Mouse (Mus musculus) MEL (cell line): ENCODE measurements around the gene Tmem198.

Source experiments
- CTCF ChIP-seq, 3 experiments: IDR thresholded peaks in 2 of 3; conservative IDR thresholded peaks in 1 of 3; 2 replicates each; pipeline ENCODE4 v1.5.1; 2011 to 2012; ENCODE audit warnings: low read length in 3 of 3, low read depth in 2 of 3, mild to moderate bottlenecking in 2 of 3, improper control_type of control experiment in 1 of 3, inconsistent platforms in 1 of 3, mixed read lengths in 1 of 3, moderate library complexity in 1 of 3; ENCODE audit not compliant: control insufficient read depth in 1 of 3, insufficient read depth in 1 of 3, poor library complexity in 1 of 3, severe bottlenecking in 1 of 3
- ETS1 ChIP-seq: IDR thresholded peaks from 2 replicates; pipeline ENCODE4 v1.6.1; 2012; ENCODE audit warnings: low read depth, mild to moderate bottlenecking, inconsistent platforms, low read length, improper control_type of control experiment, moderate library complexity
- USF1 ChIP-seq: IDR thresholded peaks from 2 replicates; pipeline ENCODE4 v1.6.1; 2014; ENCODE audit warnings: low read depth, mild to moderate bottlenecking, inconsistent platforms, low read length, improper control_type of control experiment, moderate library complexity

- TF ChIP-seq ETS1, result no peak
- no peak for TF ChIP-seq USF1
- TF ChIP-seq CTCF (IDR thresholded peaks at IDR 0.05 in 2 of 3, conservative IDR thresholded peaks at IDR 0.05 in 1 of 3; ENCODE audit: control insufficient read depth in 1 of 3, insufficient read depth in 1 of 3, low read depth in 2 of 3, low read length in 3 of 3, poor library complexity in 1 of 3, severe bottlenecking in 1 of 3), result no peak
Observed at GRCm38 (mm10) chr1:75519576-75519975, 40.2 kb downstream of the Tmem198 start.
